ENCODE assay signal across 9 mouse cellular contexts in genomic region chr16:34926531-34927435, GRCm38 (mm10).
DNase-seq lines count a peak whose midpoint lies in the region; ATAC-seq and TF ChIP-seq lines count a peak whose summit lies in the region.
"Had no signal": no experiment of that assay in that cellular context is flagged by ENCODE, and none has a peak within 500 bp of the region (broad histone marks: within the 10 kb centered on the region; RNA-seq: fewer than 3 reads in every experiment).

No protein-coding gene starts in this region.

- no peak overlapping the region for H3K4me3 ChIP-seq in lung, adult 2 months (replicated peaks; ENCODE audit: extremely low read depth, low read depth, low read length)
- H3K4me3 ChIP-seq in intestine, postnatal 0 days (ENCODE audit: low read depth, low read length): no peak overlapping the region

- no peaks in the 10 kb centered on the region for H3K9me3 ChIP-seq in intestine, postnatal 0 days (ENCODE audit: control insufficient read depth)

- H3K4me2 ChIP-seq in intestine, postnatal 0 days (replicated peaks; ENCODE audit: low read depth): peak overlapping the region; percentile 54

- no peaks in the 10 kb centered on the region; the same call in 1 of the 2 replicates for H3K36me3 ChIP-seq in intestine, postnatal 0 days (ENCODE audit: control insufficient read depth, insufficient read depth)

- 60% methylated on average over 9 of the region's 9 CpGs for WGBS in lung, adult 2 months
- 35% methylated on average over 9 of the region's 9 CpGs for WGBS in intestine, postnatal 0 days

- no peaks in the 10 kb centered on the region for H3K27me3 ChIP-seq in intestine, postnatal 0 days (replicated peaks; ENCODE audit: control insufficient read depth, insufficient read depth, low read length)

- H3K27ac ChIP-seq in intestine, postnatal 0 days (ENCODE audit: low read depth, low read length): peak overlapping the region; percentile 86

- H3K4me1 ChIP-seq in lung, adult 2 months (ENCODE audit: control insufficient read depth, insufficient read depth, low read length): peaks cover 48% of the 10 kb centered on the region
- H3K4me1 ChIP-seq in intestine, postnatal 0 days (replicated peaks; ENCODE audit: control insufficient read depth, insufficient read depth, low read length): peaks cover 42% of the 10 kb centered on the region

- TF ChIP-seq POLR2A in lung, adult 2 months (IDR thresholded peaks at IDR 0.05; ENCODE audit: borderline replicate concordance, extremely low read depth, low read depth, low read length): peak; percentile 11; the same call in 1 of the 2 replicates

- TF ChIP-seq CTCF in lung, adult 2 months (IDR thresholded peaks at IDR 0.05; ENCODE audit: insufficient read depth, low read length): no peak
- no peak for TF ChIP-seq CTCF in intestine, postnatal 0 days (IDR thresholded peaks at IDR 0.05; ENCODE audit: low read depth)

- ATAC-seq in intestine, postnatal 0 days: 0 out of 2 replicates have a peak, but pooled peaks have one; percentile 37

- peak; percentile 80 for DNase-seq in adrenal gland, adult 2 months
- no peak for DNase-seq in adrenal gland, postnatal 4 days (ENCODE audit: low spot score in 2 of 2)
- DNase-seq in lung, adult 2 months: no peak
- DNase-seq in lung, adult 18-20 months: no peak
- peak; percentile 29 for DNase-seq in lung, postnatal 25 days (ENCODE audit: low spot score)
- DNase-seq in thymus, postnatal 14 days: no peak
- DNase-seq in layer of hippocampus, adult 9-11 months: no peak
- DNase-seq: cerebellum, adult 9-10 months had no signal

- H3K9ac ChIP-seq in intestine, postnatal 0 days (ENCODE audit: low read depth, low read length): peak overlapping the region; percentile 7; the same call in 1 of the 2 replicates

Comparison
In these comparisons a context has a peak if more than half of its experiments do, and no peak if none do; other contexts are left out.
1. DNase-seq: peak in adrenal gland, adult 2 months (single experiment) and lung, postnatal 25 days (single experiment); none in adrenal gland, postnatal 4 days (0 of 2), lung, adult 2 months (single experiment), lung, adult 18-20 months (0 of 2), thymus, postnatal 14 days (single experiment) and layer of hippocampus, adult 9-11 months (single experiment).